Mouse (Mus musculus): ENCODE data around the gene Bicra.

DNA sequence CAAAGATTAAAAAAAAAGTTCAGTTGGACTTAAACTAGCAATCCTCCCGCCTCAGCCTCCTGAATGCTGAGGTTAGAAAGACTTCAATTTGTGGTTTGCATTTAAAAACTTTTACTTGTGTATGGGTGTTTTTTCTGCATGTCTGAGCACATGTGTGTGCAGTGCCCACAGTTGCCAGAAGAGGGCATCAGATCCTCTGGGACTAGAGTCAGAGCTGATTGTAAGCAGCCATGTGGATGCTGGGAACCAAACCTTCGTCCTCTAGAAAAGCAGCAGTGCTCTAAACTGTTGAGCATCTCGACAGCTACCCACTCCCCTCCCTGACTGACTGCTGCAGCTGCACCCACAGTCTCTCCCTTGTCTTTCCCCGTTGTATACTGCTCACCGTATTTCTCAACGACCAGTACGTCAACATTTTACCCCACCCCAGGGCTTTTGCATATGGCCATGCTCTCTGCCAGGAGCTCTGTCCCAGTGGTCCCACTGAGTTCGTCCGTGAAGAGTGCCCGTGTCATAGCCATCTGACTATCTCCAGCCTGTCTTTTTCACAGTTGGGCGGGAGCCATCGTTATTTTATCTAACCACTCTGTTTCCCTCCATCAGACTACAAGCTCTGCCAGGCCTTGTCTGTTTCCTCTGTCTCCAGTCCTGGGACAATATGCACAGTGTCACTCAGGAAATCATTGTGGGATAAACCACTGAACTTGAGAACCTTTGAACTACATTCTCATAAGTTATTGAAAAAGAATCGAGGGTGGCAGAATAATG is 94.2 kb downstream of the Bicra start:
- TF ChIP-seq POLR2A (IDR thresholded peaks at IDR 0.05; ENCODE audit: control insufficient read depth, low read depth, low read length), result no peak
- peak; percentile 41; the same call in 1 of the 2 replicates for TF ChIP-seq CTCF (IDR thresholded peaks at IDR 0.05; ENCODE audit: control insufficient read depth, insufficient read depth, insufficient replicate concordance, low read depth, low read length)
